Mouse (Mus musculus) kidney, embryonic 14.5 days (tissue): ENCODE data around the gene Tnks2. TPM values are rescaled to one million over a fixed set of nuclear protein-coding genes. Genes with fewer than 3 reads are reported as not detected.

Source experiments
- ATAC-seq: fragments of 200-750 bp; cut with Nextera tagmentation; 2 replicates; pipeline ENCODE4 v1.8.0; 2017; ENCODE audit warnings: moderate number of reproducible peaks, mild to moderate bottlenecking, moderate TSS enrichment, moderate library complexity; ENCODE audit not compliant: low FRiP score, low TSS enrichment
- H3K27ac ChIP-seq: fragments of 300-500 bp; sonication (generic); 2 replicates; pipeline ENCODE4 v1.5.1; 2014; ENCODE audit warnings: low read depth, mild to moderate bottlenecking, low read length, moderate library complexity, mixed read lengths
- H3K27me3 ChIP-seq: fragments of 300-500 bp; sonication (generic); 2 replicates; pipeline ENCODE4 v1.6.1; 2014; ENCODE audit warnings: mild to moderate bottlenecking, low read length; ENCODE audit not compliant: control insufficient read depth, insufficient read depth
- H3K36me3 ChIP-seq: fragments of 300-500 bp; sonication (generic); 2 replicates; pipeline ENCODE4 v1.6.1; 2014; ENCODE audit warnings: low read length, mixed read lengths; ENCODE audit not compliant: control insufficient read depth, insufficient read depth
- H3K4me1 ChIP-seq: fragments of 300-500 bp; sonication (generic); 2 replicates; pipeline ENCODE4 v1.6.1; 2014; ENCODE audit warnings: low read length, mixed read lengths; ENCODE audit not compliant: control insufficient read depth, insufficient read depth
- H3K4me2 ChIP-seq: fragments of 300-500 bp; sonication (generic); replicated peaks from 2 replicates; pipeline ENCODE4 v1.6.1; 2014; ENCODE audit warnings: low read depth, mild to moderate bottlenecking, low read length
- H3K4me3 ChIP-seq: fragments of 300-500 bp; sonication (generic); 2 replicates; pipeline ENCODE4 v1.5.1; 2014; ENCODE audit warnings: mild to moderate bottlenecking, low read length
- H3K9ac ChIP-seq: fragments of 300-500 bp; sonication (generic); 2 replicates; pipeline ENCODE4 v1.6.1; 2014; ENCODE audit warnings: low read depth, mild to moderate bottlenecking, low read length, moderate library complexity
- H3K9me3 ChIP-seq: fragments of 300-500 bp; sonication (generic); 2 replicates; pipeline ENCODE4 v1.6.1; 2016; ENCODE audit warnings: low read length; ENCODE audit not compliant: control insufficient read depth
- WGBS: fragments of 180-500 bp; shearing (Covaris S2); extraction: QIAGEN DNeasy Blood & Tissue Kit; methylation state at CpG from one replicate; pipeline ENCODE4 v1.1.7; 2014; 5-methylcytosine and 5-hydroxymethylcytosine counted together
- polyA plus RNA-seq: library from polyadenylated mRNA; unstranded; fragments of >200 nt; fragmentation: Nextera tagmentation; extraction: Ambion mirVana; gene quantifications from 2 replicates; pipeline ENCODE4 v1.2.1, GENCODE M21; 2014

Gene Tnks2
- polyA plus RNA-seq, 1 experiment from 2014 or later = 93.9 TPM

DNA sequence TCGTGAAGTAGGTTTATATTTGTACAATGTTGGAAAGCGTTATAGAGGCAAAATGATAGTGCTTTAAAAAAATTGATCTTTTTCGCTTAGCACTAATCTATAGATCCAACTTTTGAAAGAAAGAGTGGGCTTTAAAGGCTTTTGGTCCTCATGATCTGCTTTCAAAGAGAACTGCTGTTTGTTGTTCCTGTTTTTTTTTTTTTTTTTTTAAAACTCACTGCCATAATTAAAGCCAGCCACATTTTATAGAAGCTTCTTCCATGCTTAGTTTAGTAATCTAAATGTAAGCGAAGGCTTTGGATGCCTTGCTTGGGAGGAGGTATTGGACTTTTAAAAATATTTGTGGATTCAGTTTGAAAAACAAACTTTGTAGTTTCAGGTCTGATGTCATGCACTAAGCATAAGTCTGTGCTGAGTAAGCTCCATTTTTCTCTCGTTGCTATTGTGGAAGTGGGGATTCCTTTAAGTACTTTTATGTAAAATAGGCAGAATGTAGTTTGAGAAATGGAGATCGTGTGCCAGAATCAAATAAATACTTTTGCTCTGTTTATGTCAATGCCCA is 93.8 kb downstream of the Tnks2 start:
- Histone ChIP-seq H3K4me1 (peaks cover 12% of the 10 kb centered on the region), H3K4me2 (peak overlapping the region; percentile 81; the same call in 1 of the 2 replicates), H3K9me3 (no peaks in the 10 kb centered on the region), H3K9ac (no peak overlapping the region; the same call in 1 of the 2 replicates), H3K27me3 (no peaks in the 10 kb centered on the region), H3K27ac (no peak overlapping the region), H3K36me3 (no peaks in the 10 kb centered on the region), H3K4me3 (peak overlapping the region; percentile 93; the same call in 1 of the 2 replicates)
- 85% methylated on average over 6 of the region's 6 CpGs for WGBS
- no peak for ATAC-seq

DNA sequence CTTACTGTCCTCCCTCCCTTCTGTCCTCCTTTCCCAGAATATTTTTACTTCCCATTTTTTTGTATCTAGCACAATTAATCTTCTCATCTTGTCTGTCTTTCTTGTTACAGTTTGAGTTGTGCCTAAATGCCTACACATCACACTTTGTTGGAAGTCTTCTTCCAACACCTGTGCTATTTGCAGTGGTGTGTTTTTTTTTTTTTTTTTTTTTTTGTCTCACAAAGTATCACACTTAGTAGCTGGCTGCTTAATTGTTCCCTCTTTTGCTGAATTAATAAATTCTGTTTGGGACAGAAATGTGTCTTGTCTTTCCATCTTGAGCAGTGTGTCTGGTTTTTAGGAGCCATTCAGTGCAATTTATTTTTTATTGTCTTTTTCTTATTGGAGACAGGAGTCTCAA is 95.8 kb downstream of the Tnks2 start:
- H3K9ac ChIP-seq = no peak overlapping the region
- H3K27ac ChIP-seq = no peak overlapping the region
- no peak for ATAC-seq
- peaks cover 12% of the 10 kb centered on the region for H3K4me1 ChIP-seq
- H3K36me3 ChIP-seq = no peaks in the 10 kb centered on the region
- no peaks in the 10 kb centered on the region for H3K9me3 ChIP-seq
- H3K4me3 ChIP-seq = no peak overlapping the region
- H3K27me3 ChIP-seq = no peaks in the 10 kb centered on the region
- no peak overlapping the region for H3K4me2 ChIP-seq

DNA sequence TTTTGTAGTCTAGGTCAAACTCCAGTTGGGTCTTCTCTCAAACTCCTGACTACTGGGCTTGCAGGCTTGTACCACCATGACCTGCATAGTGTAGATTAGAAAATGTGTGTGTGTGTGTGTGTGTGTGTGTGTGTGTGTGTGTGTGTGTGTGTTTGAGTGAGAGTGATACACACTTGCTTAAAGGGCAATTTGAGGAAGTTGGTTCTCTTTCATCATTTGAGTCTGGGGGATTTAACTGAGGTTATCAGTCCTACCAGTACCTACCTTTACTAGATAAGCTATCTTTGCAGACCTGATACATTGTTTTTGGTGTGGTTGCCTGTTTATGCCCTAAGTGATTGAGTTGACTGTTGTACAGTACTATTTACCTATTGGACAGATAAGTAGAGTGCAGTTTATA is 98.1 kb downstream of the Tnks2 start:
- no peak overlapping the region for H3K4me2 ChIP-seq
- H3K4me1 ChIP-seq = peaks cover 7% of the 10 kb centered on the region
- ATAC-seq = no peak
- no peaks in the 10 kb centered on the region for H3K9me3 ChIP-seq
- no peaks in the 10 kb centered on the region for H3K27me3 ChIP-seq
- no peak overlapping the region for H3K4me3 ChIP-seq
- H3K27ac ChIP-seq = no peak overlapping the region
- H3K9ac ChIP-seq = no peak overlapping the region
- H3K36me3 ChIP-seq = no peaks in the 10 kb centered on the region

DNA sequence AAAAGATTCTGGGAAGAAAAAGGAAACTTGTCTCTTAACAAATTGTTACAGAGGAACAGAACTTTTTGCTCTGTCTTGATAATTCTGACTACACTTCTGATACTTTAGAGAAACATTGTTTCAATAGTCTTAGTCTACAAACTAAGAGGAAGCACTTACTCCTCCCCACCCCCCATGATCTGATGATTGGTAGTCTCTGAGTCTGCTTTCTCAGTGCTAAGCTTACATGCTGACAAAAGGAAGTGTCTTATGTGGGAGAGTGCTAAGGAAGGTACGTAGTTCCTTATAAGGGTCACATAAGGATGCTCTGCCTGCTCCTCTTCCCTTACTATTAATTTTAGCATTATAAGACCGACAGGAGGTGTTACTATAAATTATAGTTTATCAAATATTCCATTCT is 98.6 kb downstream of the Tnks2 start:
- no peak overlapping the region for H3K4me2 ChIP-seq
- no peak for ATAC-seq
- no peaks in the 10 kb centered on the region for H3K27me3 ChIP-seq
- no peak overlapping the region for H3K9ac ChIP-seq
- H3K4me3 ChIP-seq = no peak overlapping the region
- H3K27ac ChIP-seq = no peak overlapping the region
- no peaks in the 10 kb centered on the region for H3K9me3 ChIP-seq
- 81% methylated on average over 2 of the region's 2 CpGs for WGBS
- no peaks in the 10 kb centered on the region for H3K36me3 ChIP-seq
- 0 out of 2 replicates have a peak, but pooled peaks cover 2% of the 10 kb centered on the region for H3K4me1 ChIP-seq

DNA sequence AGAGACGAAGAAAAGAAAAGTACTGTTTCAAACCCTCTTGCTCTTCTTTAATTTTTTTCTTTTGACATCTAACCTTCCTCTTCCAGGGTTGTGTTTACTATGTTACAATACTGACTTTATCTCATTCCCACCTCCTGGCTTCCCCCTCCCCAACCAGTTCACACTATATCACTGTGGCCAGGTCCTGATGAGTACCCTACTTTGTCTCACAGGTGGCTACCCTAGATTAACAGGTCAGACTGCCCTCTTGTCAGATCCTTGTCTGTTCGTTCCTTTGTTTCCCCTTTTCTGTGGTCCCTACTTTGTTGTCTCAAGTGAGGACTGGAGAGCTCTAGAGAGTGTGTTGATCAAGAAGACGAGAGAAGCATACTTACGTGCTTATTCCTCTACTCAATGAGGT is 102.3 kb downstream of the Tnks2 start:
- Histone ChIP-seq H3K4me2 (no peak overlapping the region), H3K4me1 (no peaks in the 10 kb centered on the region), H3K4me3 (no peak overlapping the region), H3K36me3 (no peaks in the 10 kb centered on the region), H3K9me3 (no peaks in the 10 kb centered on the region), H3K27me3 (no peaks in the 10 kb centered on the region), H3K9ac (no peak overlapping the region), H3K27ac (no peak overlapping the region)
- ATAC-seq = no peak
- WGBS = 96% methylated on average over 4 of the region's 4 CpGs

DNA sequence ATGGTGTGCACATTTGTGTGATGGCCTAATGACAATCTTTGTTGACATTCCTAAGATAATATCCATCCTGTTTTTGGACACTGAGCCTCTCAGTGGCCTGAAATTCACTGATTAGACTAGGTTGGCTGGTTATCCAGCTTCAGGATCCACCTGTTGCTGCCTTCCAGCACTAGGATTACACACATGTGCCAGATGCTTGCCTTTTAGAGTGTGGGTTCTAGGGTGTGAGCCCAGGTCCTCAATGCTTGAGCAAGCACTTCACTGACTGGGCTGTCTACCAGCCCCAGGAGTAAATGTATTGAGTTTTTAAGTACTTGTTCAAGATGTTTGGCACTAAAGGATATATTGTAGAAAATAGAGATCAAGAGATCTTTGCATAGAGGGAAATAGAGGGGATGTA is 104.0 kb downstream of the Tnks2 start:
- H3K27ac ChIP-seq = no peak overlapping the region
- no peaks in the 10 kb centered on the region for H3K4me1 ChIP-seq

DNA sequence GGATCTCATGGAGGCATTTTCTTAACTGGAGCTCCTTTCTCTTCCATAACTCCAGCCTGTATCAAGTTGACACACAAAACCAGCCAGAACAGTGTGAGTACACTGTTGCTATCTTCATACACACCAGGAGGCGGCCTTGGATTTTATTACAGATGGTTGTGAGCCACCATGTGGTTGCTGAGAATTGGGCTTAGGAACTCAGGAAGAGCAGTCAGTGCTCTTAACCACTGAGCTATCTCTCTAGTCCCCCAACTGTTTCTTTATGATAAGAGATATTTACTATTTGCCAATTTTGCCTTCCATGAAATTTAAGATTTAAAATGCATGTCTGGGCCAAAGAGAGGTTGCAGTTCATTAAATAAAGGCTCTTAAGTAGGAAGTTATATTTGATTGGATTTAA is 106.0 kb downstream of the Tnks2 start:
- no peak overlapping the region for H3K27ac ChIP-seq
- 0 out of 2 replicates have a peak, but pooled peaks cover 2% of the 10 kb centered on the region for H3K36me3 ChIP-seq
- H3K27me3 ChIP-seq = no peaks in the 10 kb centered on the region
- H3K9ac ChIP-seq = no peak overlapping the region
- no peaks in the 10 kb centered on the region for H3K4me1 ChIP-seq
- no peak overlapping the region for H3K4me3 ChIP-seq
- 97% methylated on average over 1 of the region's 1 CpGs for WGBS
- no peak overlapping the region for H3K4me2 ChIP-seq
- no peak for ATAC-seq
- no peaks in the 10 kb centered on the region for H3K9me3 ChIP-seq

More for the DNA sequence above, 104.0 kb downstream of the Tnks2 start:
- Histone ChIP-seq H3K27me3 (no peaks in the 10 kb centered on the region), H3K4me2 (no peak overlapping the region), H3K36me3 (no peaks in the 10 kb centered on the region), H3K9ac (no peak overlapping the region), H3K4me3 (no peak overlapping the region), H3K9me3 (no peaks in the 10 kb centered on the region)
- no peak for ATAC-seq

Other genes starting within 250 kb of the Tnks2 start
- gene Ppp1r3c, start 97.6 kb upstream of the Tnks2 start, polyA plus RNA-seq = 10.1 and 16.7 TPM in 2 replicates
- 4.9 and 6.0 TPM in 2 replicates for gene Fgfbp3, start 85.4 kb downstream of the Tnks2 start, polyA plus RNA-seq
- gene Btaf1, start 91.8 kb downstream of the Tnks2 start, polyA plus RNA-seq = 9.1 and 19.0 TPM in 2 replicates